Mouse (Mus musculus) frontal cortex, adult 2 months (tissue): Measurements from ENCODE around the gene Pirb. TPM values are rescaled to one million over a fixed set of nuclear protein-coding genes. Genes with fewer than 3 reads are reported as not detected.
A peak's percentile ranks its signal among the peaks of the same experiment; 100 is the strongest.

ENCODE experiments used
- DNase-seq, 2 experiments: peaks; one replicate each; pipeline ENCODE4 v3.0.0; 2022; ENCODE audit warnings: low spot score in 1 of 2; ENCODE audit errors: extremely low spot score in 1 of 2
- polyA plus RNA-seq: library from polyadenylated mRNA; depleted of rRNA; stranded (reverse); fragments of >200 nt; gene quantifications from 2 replicates; pipeline ENCODE4 v1.2.3, GENCODE M21; 2012; rRNA removed

Gene Pirb
- polyA plus RNA-seq, 1 experiment = 0.48 TPM

DNA sequence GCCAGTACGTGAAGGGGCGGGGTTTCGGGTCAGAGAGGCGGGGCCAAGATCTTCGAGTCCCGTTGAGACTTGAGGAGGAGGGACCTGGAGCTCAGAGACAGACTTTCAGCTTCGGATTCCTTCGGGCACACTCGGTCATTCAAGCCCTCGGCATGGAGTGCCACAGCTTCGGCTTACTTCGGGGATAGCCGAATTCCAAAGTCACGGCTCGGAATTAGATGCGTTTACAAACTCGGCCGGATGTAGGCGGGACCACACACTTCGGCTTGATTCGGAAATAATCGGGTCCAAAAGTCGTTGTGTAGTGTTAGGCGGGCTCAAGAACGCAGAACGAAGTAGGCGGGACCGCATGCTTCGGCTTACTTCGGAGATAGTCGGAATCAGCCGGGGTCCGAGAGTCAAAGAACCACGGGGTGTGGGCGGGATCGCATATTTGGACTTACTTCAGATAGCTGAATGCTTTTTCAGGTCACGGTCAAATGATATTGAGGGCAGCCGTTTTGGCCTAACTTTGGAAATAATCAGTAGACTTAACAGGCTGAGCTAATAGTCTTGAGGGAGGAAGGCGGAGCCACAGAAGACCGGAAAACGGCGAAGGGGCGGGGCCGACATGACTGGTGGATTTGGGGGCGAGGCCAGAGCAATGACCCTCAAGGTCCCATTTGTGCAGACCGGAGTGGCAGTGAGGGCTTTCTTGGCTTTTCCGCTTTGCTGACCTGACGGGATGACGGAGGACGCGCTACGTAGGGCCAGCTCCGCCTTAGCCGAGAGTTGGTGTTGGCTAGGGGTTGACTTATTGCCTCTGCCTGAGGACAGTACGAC lies 27.0 kb downstream of the Pirb start, which contains the start of gene Mboat7:
Gene Mboat7 (minus strand): TSS at position 537 of the 822 bp plus-strand sequence.
- DNase-seq = peak; percentile 98 to 99

DNA sequence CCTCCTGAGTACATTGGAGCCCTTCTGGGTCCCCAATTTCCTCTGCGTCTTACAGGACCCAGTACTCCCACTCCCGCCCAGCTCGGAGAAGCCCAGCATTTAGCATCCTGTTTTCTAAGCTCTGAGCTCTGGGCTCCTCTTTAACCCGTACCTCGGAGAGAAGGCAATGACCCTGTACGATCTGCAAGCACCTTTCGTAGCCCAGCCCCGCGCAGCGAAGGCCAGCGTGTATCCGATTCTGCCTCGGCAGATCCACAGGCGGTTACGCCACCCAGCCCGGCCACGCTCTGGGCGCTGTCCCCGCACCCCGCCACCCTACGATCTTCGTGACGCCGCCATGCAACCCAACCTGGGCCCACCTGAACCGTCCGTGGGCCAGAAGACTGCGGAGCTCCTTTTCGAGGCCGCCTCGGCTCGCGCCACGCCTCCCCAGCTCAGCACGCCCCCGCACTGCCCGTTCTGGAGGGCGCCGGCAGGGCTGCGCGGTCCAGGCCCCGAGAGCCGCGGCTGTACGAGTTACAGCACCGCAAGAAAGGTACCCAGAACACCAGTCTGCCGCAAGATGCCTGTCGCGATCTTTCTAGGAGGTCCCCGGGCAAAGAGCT lies 27.7 kb downstream of the Pirb start, which contains the start of gene Tsen34:
Gene Tsen34 (plus strand): TSS at position 482 of the 605 bp plus-strand sequence.
- no peak for DNase-seq

DNA sequence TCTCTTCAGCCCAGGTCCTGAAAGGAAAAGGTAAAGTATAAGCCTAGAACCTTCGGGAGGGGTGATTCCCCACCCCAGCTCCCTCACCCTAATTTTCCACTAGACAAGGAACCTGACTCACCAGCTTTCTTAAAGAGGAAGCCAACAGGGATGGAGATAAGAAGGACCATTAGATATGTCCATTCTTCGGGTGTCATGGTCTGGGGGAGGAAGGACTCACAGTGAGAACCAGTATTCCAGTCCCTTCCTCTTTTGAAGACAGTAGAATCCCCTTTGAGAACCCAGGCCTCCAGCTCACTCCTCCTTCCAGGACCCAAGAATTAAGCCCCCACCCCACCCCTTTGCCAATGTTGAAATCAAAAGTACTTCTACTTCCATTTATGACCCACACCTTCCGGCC lies 28.3 kb downstream of the Pirb start:
- no peak for DNase-seq

DNA sequence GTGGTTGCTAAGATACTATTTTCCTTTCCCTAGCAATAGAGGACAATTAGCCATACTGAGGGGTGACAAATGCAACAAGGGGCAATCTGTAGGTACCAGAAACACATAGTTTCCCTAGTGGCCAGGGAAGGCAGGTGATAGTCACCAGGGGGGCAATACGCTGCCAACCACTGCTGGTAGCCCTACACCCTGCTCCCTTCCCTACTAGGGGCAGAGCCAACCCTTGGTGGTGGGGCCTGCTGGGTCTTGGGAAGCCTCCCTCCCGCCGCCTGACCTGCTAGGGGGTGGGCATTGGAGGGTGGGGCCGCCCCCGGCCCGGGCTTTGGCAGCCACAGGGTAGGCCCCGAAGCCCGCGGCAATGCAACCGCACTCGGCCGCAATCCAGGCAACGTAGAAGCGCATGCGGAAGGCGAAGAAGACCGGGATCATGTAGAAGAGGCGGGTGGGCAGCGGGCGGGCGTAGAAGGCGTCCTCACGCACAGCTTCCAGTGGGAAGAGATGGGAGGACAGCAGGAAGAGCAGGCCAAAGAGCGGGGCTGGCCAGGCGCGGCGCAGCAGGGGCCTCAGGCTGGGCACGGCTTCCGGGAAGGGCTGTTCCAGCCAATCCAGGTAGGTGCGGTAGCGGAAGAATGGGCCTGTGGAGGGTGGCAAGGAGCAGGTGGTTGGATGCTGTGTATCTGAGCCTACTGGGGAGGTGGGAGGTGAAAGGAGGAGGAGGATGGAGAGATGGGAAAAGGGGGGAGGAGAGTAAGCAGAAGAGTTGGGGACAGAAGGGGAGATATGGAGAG lies 34.6 kb downstream of the Pirb start:
- DNase-seq = no peak

DNA sequence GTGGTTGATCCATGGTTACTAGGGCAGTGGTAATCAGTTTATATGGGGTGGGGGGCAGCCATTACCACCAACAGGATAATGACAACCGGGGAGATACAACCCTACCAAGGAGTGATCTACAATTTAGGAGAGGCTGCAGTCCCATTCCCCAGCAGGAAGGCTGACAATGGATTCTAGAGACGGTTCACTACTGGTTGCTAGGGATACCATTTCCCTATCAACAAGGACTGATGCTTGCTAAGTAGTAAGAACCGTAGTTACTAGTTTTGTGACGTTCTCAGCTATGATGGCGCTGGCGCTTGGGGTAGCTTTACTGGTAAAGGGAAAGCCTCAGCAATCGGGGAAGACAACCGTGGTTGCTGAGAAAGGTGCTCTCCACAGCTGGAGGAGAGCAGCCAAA lies 35.5 kb downstream of the Pirb start:
- DNase-seq = no peak

DNA sequence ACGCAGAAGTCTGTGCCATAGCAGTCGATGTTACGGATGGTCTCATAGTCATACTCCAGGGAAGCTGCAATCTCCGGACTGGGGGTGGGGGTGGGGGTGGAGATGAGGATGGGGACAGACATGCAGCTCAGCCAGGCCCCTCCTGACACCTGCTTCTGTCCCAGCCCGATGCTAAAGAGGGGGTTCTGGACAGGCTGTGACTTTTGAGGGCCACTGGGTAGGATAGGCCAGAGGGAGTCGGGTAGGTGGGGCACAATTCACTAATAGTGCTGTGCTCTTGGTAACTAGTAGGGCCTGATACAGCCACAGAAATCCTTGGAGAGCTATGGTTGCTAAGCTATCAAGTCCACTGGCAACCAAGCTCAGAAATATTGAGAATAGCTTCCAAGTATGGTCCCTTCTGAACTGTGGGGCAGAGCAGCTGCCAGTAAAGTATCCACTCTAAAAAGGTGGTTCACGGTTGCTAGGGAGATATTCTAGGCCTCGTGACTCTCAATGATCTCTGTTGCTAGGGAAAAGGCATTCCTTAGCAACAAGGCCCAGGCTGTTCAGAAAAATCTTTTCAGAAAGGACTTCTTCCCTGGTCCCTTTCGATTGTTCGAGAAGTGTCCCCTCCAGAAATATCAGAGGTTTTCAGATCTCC lies 36.2 kb downstream of the Pirb start:
- DNase-seq = peak in 1 of 2 experiments; percentile 52

DNA sequence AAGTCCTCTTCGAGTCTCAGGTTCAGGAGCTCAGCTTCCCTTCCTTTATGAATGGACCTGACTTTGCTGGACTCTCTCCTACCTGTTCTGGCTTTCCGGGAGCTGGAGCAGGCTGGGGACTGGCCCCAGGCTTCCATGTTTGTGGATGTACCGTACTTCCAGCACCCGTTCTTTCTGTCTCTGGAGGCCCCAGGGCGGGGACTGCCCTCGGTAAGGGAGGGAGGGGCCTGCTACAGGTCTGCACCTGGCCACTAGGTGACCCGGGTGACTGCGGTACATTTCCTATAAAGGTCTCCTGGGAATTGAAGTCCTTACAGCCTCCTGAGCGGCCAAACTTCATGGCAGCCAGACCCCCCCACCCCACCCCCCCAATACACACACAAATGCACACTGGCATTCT lies 42.8 kb downstream of the Pirb start, which contains the start of gene Tmc4:
Gene Tmc4 (minus strand): TSS at position 212 of the 400 bp plus-strand sequence.
- no peak for DNase-seq

DNA sequence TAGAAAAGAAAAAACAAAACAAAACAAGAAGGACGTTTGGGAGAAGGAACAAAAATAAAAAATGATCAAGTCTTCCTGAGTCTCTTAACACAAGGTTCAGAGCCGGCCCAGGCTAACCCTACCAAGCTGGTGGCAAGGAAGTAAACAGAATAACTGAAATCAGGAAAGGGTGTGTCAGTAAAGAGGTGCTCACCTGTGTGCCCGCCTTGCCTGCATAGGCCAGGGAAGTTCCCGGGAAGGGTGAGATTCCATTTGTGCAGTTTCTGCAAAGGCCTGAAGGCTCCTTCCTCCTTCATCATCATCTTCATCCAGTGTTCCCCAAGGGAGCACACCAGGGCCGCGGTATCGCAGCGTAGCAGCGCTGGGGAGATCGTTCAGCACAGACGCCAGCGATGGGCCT lies 43.8 kb downstream of the Pirb start:
- DNase-seq = no peak

DNA sequence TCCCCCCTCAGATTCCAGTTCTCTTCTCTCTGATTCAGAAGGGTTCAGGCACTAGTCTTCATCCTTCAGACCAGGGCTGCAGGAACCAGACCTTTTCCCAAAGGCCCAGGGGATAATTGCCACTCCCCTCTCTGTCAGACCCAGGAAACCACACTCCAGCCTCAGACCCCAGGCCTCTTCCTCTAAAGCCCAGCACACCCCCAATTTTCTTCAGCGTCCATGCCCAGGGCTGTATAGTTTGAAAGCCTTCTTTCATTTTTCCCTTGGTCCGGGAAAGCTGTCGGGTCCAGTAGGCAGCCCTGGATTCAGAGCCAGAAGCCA lies 45.0 kb downstream of the Pirb start:
- DNase-seq = no peak

DNA sequence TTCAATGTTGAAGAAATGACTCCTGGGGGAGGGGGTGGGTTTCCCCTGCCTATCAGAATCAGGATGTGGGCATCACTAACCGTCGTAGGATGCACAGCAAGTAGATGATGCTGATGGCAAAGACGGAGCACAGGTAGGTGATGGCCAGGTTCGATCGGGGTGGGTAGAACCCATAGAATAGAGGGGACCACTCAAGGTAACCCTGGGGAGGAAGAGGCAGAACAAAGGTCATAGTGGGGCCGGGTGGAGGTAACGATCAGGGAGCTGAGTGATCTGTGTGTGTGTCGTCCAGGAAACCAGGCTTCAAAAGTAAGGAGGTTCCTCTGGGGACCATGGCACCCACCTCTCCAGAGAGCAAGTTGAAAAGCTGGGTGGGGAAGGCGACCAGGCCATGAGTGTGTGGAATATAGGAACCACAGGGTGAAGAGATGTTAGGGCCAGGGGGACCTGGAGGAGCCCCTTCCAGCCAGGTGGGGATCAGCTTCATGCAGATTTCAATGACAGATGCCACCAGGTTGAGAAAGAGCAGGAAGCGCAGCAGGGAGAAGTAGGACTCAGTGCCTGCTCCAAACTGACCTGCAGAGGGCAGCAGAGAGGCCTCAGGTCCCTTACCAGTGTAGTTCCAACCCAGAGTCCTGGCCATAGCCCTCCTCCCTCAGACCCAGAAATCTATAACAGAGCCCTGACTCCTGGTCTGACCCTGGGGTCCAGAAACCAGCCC lies 45.5 kb downstream of the Pirb start:
- DNase-seq = peak; percentile 63 to 92

DNA sequence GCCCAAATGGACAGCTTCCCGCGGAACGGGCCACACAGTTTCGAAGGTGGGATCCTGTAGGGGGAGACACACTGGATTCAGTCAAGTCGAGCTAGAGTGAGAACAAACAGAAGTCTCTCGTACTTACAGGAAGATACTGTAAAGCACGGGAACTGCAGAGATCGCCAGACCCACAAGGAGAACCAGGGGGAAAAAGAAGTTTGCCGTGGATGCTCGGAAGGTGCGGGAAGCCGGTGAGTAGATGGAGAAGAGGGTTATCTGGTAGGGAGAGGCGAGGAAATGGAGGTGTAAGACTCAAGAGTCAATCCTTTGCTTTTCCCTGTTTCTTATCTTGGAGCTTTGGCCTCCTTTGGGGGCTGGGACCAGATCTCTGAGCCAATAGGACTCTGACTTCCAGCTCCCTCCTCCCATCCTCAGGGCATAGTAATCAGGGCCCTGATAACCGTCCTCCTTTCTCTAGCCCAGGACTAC lies 53.2 kb downstream of the Pirb start:
- no peak for DNase-seq

DNA sequence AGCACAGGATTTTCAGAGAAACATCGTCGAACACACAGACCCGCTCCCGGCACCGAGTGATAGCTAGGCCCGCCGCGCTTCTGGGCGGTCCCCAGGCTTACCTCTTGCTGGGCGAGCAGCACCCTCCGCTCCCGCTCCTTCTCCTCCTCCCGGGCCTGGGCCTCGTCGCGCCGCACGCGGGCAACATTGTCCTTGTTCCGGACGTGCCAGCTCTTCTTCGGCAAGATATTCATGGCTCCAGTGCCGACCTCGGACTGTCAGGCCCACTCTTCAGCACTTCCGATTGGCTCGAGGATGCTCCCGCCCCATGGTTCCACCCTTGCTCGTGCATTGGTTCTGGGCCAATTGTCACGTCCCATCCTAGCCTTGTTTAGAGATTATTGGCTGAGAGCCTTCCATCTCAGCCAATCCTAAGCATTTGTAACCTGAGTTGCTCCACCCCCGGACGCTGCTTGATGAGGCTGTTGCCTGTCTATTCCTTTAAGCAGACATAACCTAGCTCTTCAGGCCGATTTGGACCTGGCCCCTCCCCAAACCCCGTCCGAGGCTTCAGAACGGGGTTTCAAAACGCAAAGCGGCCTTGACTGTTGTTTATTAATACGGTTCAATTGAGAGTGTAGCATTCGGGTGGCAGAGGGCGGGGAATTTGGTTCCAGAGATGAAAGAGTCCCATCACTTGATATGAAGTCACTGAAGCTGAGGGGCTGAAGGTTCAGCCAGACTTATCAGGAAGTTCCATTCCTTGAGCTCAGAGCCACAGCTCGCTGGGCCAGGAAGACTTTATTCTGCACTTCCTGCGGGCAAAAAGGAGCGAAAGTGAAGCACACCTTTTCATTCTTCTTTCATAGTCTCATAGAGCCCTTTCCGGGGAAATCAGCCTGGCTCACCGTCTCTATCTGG lies 54.7 kb downstream of the Pirb start, which contains the start of gene Leng1:
Gene Leng1 (minus strand): TSS at position 626 of the 900 bp plus-strand sequence.
- peak; percentile 97 to 98 for DNase-seq

DNA sequence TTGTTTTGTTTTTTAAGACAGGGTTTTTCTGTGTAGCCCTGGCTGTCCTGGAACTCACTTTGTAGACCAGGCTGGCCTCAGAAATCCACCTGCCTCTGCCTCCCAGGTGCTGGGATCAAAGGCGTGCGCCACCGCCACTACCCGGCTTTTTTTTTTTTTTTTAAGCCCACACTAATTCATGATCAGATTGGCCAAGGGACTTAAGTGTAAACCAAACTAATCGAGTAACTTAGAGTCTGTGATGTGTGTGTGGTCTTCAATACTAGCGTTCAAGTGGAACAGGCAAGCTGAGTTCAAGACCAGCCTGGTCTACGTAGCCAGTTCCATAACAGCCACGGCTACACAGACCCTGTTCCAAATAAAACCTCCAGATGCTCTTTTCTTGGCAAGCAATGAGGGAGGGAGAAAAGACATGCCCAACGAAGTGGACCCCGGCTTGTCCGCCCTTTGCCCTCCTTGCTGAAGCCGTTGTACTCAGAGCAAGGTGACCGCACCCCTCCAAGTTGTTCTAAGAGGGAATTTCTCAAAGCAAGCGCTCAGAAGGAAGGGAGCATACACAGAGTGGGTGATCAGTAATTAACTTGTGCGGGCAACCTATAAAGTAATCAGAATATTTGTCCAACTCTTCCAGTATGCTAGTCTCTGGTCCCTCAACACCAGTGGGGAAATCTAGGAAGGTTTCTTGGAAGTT lies 55.5 kb downstream of the Pirb start:
- no peak for DNase-seq

Other genes starting within 250 kb of the Pirb start
- gene Tarm1, start 217.8 kb downstream of the Pirb start, polyA plus RNA-seq = 0.10 TPM in 1 of 2 replicates, not detected in the other
- 4.9 and 5.5 TPM in 2 replicates for gene Oscar, start 104.2 kb downstream of the Pirb start, polyA plus RNA-seq
- gene Ndufa3, start 103.0 kb downstream of the Pirb start, polyA plus RNA-seq = 302 and 306 TPM in 2 replicates
- 38.1 and 43.3 TPM in 2 replicates for gene Tfpt, start 90.5 kb downstream of the Pirb start, polyA plus RNA-seq
- 59.0 and 68.2 TPM in 2 replicates for gene Prpf31, start 90.4 kb downstream of the Pirb start, polyA plus RNA-seq
- gene Cnot3, start 75.1 kb downstream of the Pirb start, polyA plus RNA-seq = 49.5 and 63.6 TPM in 2 replicates
- gene Leng1, start 54.6 kb downstream of the Pirb start, polyA plus RNA-seq = 8.0 and 9.2 TPM in 2 replicates
- 12.1 and 14.8 TPM in 2 replicates for gene Tmc4, start 42.8 kb downstream of the Pirb start, polyA plus RNA-seq
- 103 and 108 TPM in 2 replicates for gene Tsen34, start 27.5 kb downstream of the Pirb start, polyA plus RNA-seq
- 128 and 139 TPM in 2 replicates for gene Mboat7, start 26.9 kb downstream of the Pirb start, polyA plus RNA-seq
- gene Rps9, start 16.4 kb downstream of the Pirb start, polyA plus RNA-seq = 852 and 1,031 TPM in 2 replicates
- gene Gm15448, start 105.3 kb upstream of the Pirb start, polyA plus RNA-seq = not detected in 2 replicates
- not detected in 2 replicates for gene Pira2, start 124.7 kb upstream of the Pirb start, polyA plus RNA-seq
- not detected in 2 replicates for gene Gm14548, start 177.7 kb upstream of the Pirb start, polyA plus RNA-seq
- 0.04 TPM in 1 of 2 replicates, not detected in the other for gene Lilra6, start 195.1 kb upstream of the Pirb start, polyA plus RNA-seq